Mouse (Mus musculus): ENCODE data around the gene Zfp689. TPM values are rescaled to one million over a fixed set of nuclear protein-coding genes. Genes with fewer than 3 reads are reported as not detected.

The Zfp689 gene
- polyA plus RNA-seq, 1 experiment from 2014 or later = 2.2 TPM

DNA sequence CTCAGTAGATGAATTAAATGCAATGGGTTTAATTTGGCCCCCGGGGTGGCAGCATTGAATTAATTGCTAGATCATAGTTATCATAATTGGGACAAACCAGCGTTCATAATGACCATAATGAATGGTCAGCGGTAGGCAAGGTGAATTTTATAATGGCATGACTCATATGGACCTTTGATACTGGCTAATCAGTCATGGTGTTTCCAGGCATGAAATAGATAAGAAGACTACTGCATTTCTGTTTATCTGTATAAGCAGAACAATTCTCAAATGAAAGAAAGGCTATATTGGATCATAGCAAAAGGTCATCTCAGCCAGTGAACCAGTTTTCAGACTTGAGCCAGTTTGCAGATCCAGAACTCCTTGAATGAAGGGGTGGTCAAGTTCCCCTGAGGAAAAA is 48.6 kb downstream of the Zfp689 start:
- Histone ChIP-seq H3K4me1 (replicated peaks; ENCODE audit: control insufficient read depth, insufficient read depth, low read length) (no peaks in the 10 kb centered on the region), H3K9me3 (ENCODE audit: control insufficient read depth) (no peaks in the 10 kb centered on the region), H3K36me3 (ENCODE audit: control insufficient read depth, insufficient read depth) (no peaks in the 10 kb centered on the region; the same call in 1 of the 2 replicates), H3K27me3 (replicated peaks; ENCODE audit: control insufficient read depth, insufficient read depth, low read length) (no peaks in the 10 kb centered on the region), H3K27ac (ENCODE audit: low read depth, low read length) (no peak overlapping the region), H3K9ac (ENCODE audit: low read depth, low read length) (no peak overlapping the region), H3K4me2 (replicated peaks; ENCODE audit: low read depth) (no peak overlapping the region), H3K4me3 (ENCODE audit: low read depth, low read length) (no peak overlapping the region)
- no peak for TF ChIP-seq CTCF (IDR thresholded peaks at IDR 0.05; ENCODE audit: low read depth)
- ATAC-seq = peak; percentile 52; the same call in 1 of the 2 replicates
- 37% methylated on average over 3 of the region's 3 CpGs for WGBS

DNA sequence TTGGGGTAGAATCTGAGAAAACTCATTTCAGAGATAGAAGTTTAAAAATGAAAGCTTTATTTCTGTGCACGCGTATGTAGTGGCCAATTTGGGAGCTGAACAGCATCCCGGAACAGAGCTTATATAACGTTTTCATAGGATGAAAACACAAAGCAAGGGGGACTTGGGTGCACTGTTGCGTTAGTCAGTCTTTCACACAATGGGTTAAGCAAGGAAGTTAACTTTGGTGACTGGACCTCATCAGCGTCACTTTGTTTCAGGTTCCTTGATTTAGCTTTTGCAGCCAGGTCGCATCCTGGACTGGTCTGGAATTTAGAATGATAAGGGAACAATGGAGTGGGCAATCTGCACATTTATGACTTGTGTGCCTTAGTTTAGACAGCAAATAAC is 55.0 kb downstream of the Zfp689 start:
- Histone ChIP-seq H3K4me2 (replicated peaks; ENCODE audit: low read depth) (peak overlapping the region; percentile 75), H3K27ac (ENCODE audit: low read depth, low read length) (peak overlapping the region; percentile 30; the same call in 1 of the 2 replicates), H3K9me3 (ENCODE audit: control insufficient read depth) (no peaks in the 10 kb centered on the region), H3K4me1 (replicated peaks; ENCODE audit: control insufficient read depth, insufficient read depth, low read length) (0 out of 2 replicates have a peak, but pooled peaks cover 5% of the 10 kb centered on the region), H3K36me3 (ENCODE audit: control insufficient read depth, insufficient read depth) (peaks cover 14% of the 10 kb centered on the region; the same call in 1 of the 2 replicates), H3K27me3 (replicated peaks; ENCODE audit: control insufficient read depth, insufficient read depth, low read length) (no peaks in the 10 kb centered on the region), H3K4me3 (ENCODE audit: low read depth, low read length) (peak overlapping the region; percentile 57), H3K9ac (ENCODE audit: low read depth, low read length) (peak overlapping the region; percentile 40; the same call in 1 of the 2 replicates)
- WGBS = 5% methylated on average over 7 of the region's 7 CpGs
- ATAC-seq = 0 out of 2 replicates have a peak, but pooled peaks have one; percentile 23
- no peak for TF ChIP-seq CTCF (IDR thresholded peaks at IDR 0.05; ENCODE audit: low read depth)

DNA sequence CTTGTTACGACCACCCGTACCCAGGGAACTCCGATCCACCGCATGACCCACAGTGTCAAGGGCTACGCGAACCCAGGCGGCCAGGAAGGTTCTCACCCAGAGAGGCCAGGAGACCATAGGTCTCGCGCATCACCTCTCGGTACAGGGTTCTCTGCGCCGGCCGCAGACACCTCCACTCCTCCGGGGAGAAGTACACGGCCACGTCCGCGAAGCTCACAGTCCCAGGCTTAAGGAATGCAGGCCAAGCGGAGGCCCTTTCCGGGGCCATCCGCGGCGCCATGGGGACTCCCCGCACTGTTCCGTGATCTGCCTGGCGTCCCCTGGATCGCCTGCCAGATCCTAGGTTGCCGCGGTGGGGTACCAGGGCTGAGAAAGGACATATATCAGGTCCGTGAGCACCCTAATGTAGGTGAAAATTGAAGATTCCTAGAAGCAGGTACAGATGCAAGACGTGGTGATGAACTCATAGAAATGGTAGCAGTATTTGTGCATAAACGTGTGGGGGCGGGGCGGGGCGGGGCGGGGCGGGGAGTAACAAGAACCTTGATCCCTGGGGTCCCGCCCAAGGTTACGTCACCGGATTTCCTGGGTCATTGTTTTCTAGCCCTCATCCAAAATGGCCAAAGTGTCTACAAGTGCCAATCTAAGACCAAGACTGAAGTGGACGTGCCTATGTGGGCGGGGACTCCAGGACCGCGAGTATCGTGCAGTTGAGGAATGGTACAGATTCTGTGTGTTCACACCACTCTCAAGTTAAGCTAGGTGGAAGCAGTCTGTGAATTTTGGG is 55.6 kb downstream of the Zfp689 start, which contains the start of gene E430018J23Rik:
Gene E430018J23Rik, minus strand, starts transcription at position 473 of the 787 bp plus-strand sequence.
- Histone ChIP-seq H3K27ac (ENCODE audit: low read depth, low read length) (peak within 1 kb of the TSS; percentile 87), H3K4me1 (replicated peaks; ENCODE audit: control insufficient read depth, insufficient read depth, low read length) (0 out of 2 replicates have a peak, but pooled peaks cover 5% of the 10 kb centered on the region), H3K36me3 (ENCODE audit: control insufficient read depth, insufficient read depth) (peaks cover 14% of the 10 kb centered on the region; the same call in 1 of the 2 replicates), H3K4me3 (ENCODE audit: low read depth, low read length) (peak within 1 kb of the TSS; percentile 57), H3K9ac (ENCODE audit: low read depth, low read length) (peak within 1 kb of the TSS; percentile 82), H3K4me2 (replicated peaks; ENCODE audit: low read depth) (peak within 1 kb of the TSS; percentile 75), H3K27me3 (replicated peaks; ENCODE audit: control insufficient read depth, insufficient read depth, low read length) (no peaks in the 10 kb centered on the region), H3K9me3 (ENCODE audit: control insufficient read depth) (no peaks in the 10 kb centered on the region)
- 2% methylated on average over 45 of the region's 45 CpGs for WGBS
- ATAC-seq = peak; percentile 91
- TF ChIP-seq CTCF (IDR thresholded peaks at IDR 0.05; ENCODE audit: low read depth) = no peak

DNA sequence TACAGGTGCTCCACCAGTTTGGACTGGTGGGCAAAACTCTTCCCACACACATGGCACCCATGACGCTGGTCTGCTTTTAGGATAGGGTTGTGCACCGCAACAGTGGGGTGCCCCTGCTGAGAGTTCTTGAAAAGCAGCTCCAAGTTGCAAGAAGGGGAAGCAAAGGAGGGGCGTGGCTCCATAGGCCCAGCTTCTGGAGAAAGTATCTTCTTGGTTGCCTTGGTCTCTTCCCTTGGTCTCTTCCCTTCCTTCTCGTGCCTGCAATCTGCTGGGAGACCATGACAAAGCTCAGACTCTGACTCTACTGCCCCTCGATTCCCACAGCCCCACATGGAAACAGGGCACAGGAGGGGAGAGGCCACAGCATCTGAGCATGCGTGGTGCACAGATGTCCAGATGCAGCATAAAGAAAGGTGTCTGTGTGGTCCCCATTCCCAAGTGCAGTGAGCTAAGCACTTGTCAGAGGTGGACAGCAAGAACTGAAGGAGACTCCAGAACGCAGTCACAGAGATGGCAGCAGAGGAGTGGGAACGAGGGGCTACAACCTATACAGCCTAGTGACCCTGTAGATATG is 56.6 kb downstream of the Zfp689 start:
- no peaks in the 10 kb centered on the region for H3K27me3 ChIP-seq (replicated peaks; ENCODE audit: control insufficient read depth, insufficient read depth, low read length)
- no peak for ATAC-seq
- peak overlapping the region; percentile 57 for H3K4me3 ChIP-seq (ENCODE audit: low read depth, low read length)
- 75% methylated on average over 8 of the region's 8 CpGs for WGBS
- 0 out of 2 replicates have a peak, but pooled peaks cover 5% of the 10 kb centered on the region for H3K4me1 ChIP-seq (replicated peaks; ENCODE audit: control insufficient read depth, insufficient read depth, low read length)
- no peak overlapping the region; the same call in 1 of the 2 replicates for H3K9ac ChIP-seq (ENCODE audit: low read depth, low read length)
- peaks cover 14% of the 10 kb centered on the region; the same call in 1 of the 2 replicates for H3K36me3 ChIP-seq (ENCODE audit: control insufficient read depth, insufficient read depth)
- H3K9me3 ChIP-seq (ENCODE audit: control insufficient read depth) = no peaks in the 10 kb centered on the region
- H3K27ac ChIP-seq (ENCODE audit: low read depth, low read length) = 0 out of 2 replicates have a peak overlapping the region, but pooled peaks have one; percentile 87
- no peak for TF ChIP-seq CTCF (IDR thresholded peaks at IDR 0.05; ENCODE audit: low read depth)
- H3K4me2 ChIP-seq (replicated peaks; ENCODE audit: low read depth) = peak overlapping the region; percentile 75

Small RNAs within 50 kb of the gene (microRNA-seq; reads per million reads assigned to microRNA genes)
- not detected for gene Gm47278
- not detected for gene Mir7060

Other genes with a start within 250 kb of the Zfp689 start
- 15.0 and 17.1 TPM in 2 replicates for gene Tbc1d10b, start 240.7 kb downstream of the Zfp689 start, polyA plus RNA-seq (2015; fragmentation: Nextera tagmentation; extraction: Ambion mirVana)
- gene Mylpf, start 240.3 kb downstream of the Zfp689 start, polyA plus RNA-seq (2015; fragmentation: Nextera tagmentation; extraction: Ambion mirVana) = 10.7 and 12.3 TPM in 2 replicates
- gene Zfp553, start 216.1 kb downstream of the Zfp689 start, polyA plus RNA-seq (2015; fragmentation: Nextera tagmentation; extraction: Ambion mirVana) = 7.4 and 7.6 TPM in 2 replicates
- gene Sept1, start 216.0 kb downstream of the Zfp689 start, polyA plus RNA-seq (2015; fragmentation: Nextera tagmentation; extraction: Ambion mirVana) = 6.3 and 6.6 TPM in 2 replicates
- 17.6 and 19.8 TPM in 2 replicates for gene Zfp771, start 204.9 kb downstream of the Zfp689 start, polyA plus RNA-seq (2015; fragmentation: Nextera tagmentation; extraction: Ambion mirVana)
- gene Dctpp1, start 188.4 kb downstream of the Zfp689 start, polyA plus RNA-seq (2015; fragmentation: Nextera tagmentation; extraction: Ambion mirVana) = 75.2 and 80.9 TPM in 2 replicates
- gene Sephs2, start 175.1 kb downstream of the Zfp689 start, polyA plus RNA-seq (2015; fragmentation: Nextera tagmentation; extraction: Ambion mirVana) = 335 and 364 TPM in 2 replicates
- gene Itgal, start 152.9 kb downstream of the Zfp689 start, polyA plus RNA-seq (2015; fragmentation: Nextera tagmentation; extraction: Ambion mirVana) = 0.69 and 0.87 TPM in 2 replicates
- gene Zfp768, start 103.6 kb downstream of the Zfp689 start, polyA plus RNA-seq (2015; fragmentation: Nextera tagmentation; extraction: Ambion mirVana) = 16.3 and 18.0 TPM in 2 replicates
- 7.3 and 9.0 TPM in 2 replicates for gene Zfp747, start 73.1 kb downstream of the Zfp689 start, polyA plus RNA-seq (2015; fragmentation: Nextera tagmentation; extraction: Ambion mirVana)
- gene 9130019O22Rik, start 62.0 kb downstream of the Zfp689 start, polyA plus RNA-seq (2015; fragmentation: Nextera tagmentation; extraction: Ambion mirVana) = 4.7 and 5.8 TPM in 2 replicates
- gene E430018J23Rik, start 55.5 kb downstream of the Zfp689 start, polyA plus RNA-seq (2015; fragmentation: Nextera tagmentation; extraction: Ambion mirVana) = 6.8 and 8.0 TPM in 2 replicates
- 4.8 and 5.2 TPM in 2 replicates for gene Zfp764, start 42.3 kb downstream of the Zfp689 start, polyA plus RNA-seq (2015; fragmentation: Nextera tagmentation; extraction: Ambion mirVana)
- 18.6 and 22.0 TPM in 2 replicates for gene Zfp688, start 27.1 kb downstream of the Zfp689 start, polyA plus RNA-seq (2015; fragmentation: Nextera tagmentation; extraction: Ambion mirVana)
- gene Prr14, start 10.5 kb upstream of the Zfp689 start, polyA plus RNA-seq (2015; fragmentation: Nextera tagmentation; extraction: Ambion mirVana) = 31.5 and 33.9 TPM in 2 replicates
- gene Fbrs, start 30.0 kb upstream of the Zfp689 start, polyA plus RNA-seq (2015; fragmentation: Nextera tagmentation; extraction: Ambion mirVana) = 8.1 and 9.4 TPM in 2 replicates
- gene Srcap, start 62.8 kb upstream of the Zfp689 start, polyA plus RNA-seq (2015; fragmentation: Nextera tagmentation; extraction: Ambion mirVana) = 12.3 and 12.5 TPM in 2 replicates
- 5.0 and 6.6 TPM in 2 replicates for gene Gm42715, start 70.4 kb upstream of the Zfp689 start, polyA plus RNA-seq (2015; fragmentation: Nextera tagmentation; extraction: Ambion mirVana)
- 1.9 and 3.8 TPM in 2 replicates for gene Tmem265, start 112.2 kb upstream of the Zfp689 start, polyA plus RNA-seq (2015; fragmentation: Nextera tagmentation; extraction: Ambion mirVana)
- gene Phkg2, start 124.2 kb upstream of the Zfp689 start, polyA plus RNA-seq (2015; fragmentation: Nextera tagmentation; extraction: Ambion mirVana) = 25.1 and 25.7 TPM in 2 replicates
- gene Ccdc189, start 139.4 kb upstream of the Zfp689 start, polyA plus RNA-seq (2015; fragmentation: Nextera tagmentation; extraction: Ambion mirVana) = 3.0 and 3.1 TPM in 2 replicates
- gene Rnf40, start 139.6 kb upstream of the Zfp689 start, polyA plus RNA-seq (2015; fragmentation: Nextera tagmentation; extraction: Ambion mirVana) = 16.7 and 20.6 TPM in 2 replicates
- gene Zfp629, start 166.6 kb upstream of the Zfp689 start, polyA plus RNA-seq (2015; fragmentation: Nextera tagmentation; extraction: Ambion mirVana) = 3.0 and 3.8 TPM in 2 replicates